Mouse (Mus musculus) c-Kit-positive CD71-negative TER-119-negative erythroid progenitor cells, embryonic 14.5 days (primary cell): ENCODE results near the gene Mrtfb.
"Not testable (repeated sequence)": the region's sequence is repeated elsewhere in the genome, so short reads cannot be mapped to it uniquely, and the experiment has no call there.

Experiments
- DNase-seq: peaks from one replicate; pipeline ENCODE4 v3.0.0-alpha.2; 2013; ENCODE audit warnings: low read depth

Mrtfb gene

GRCm38 (mm10) chr16:13276709-13277399 is 20.6 kb downstream of the Mrtfb start:
- DNase-seq, result no peak

GRCm38 (mm10) chr16:13286425-13286824 is 30.1 kb downstream of the Mrtfb start:
- not testable (repeated sequence) for DNase-seq

GRCm38 (mm10) chr16:13297860-13298259 is 41.6 kb downstream of the Mrtfb start:
- no peak for DNase-seq

DNA sequence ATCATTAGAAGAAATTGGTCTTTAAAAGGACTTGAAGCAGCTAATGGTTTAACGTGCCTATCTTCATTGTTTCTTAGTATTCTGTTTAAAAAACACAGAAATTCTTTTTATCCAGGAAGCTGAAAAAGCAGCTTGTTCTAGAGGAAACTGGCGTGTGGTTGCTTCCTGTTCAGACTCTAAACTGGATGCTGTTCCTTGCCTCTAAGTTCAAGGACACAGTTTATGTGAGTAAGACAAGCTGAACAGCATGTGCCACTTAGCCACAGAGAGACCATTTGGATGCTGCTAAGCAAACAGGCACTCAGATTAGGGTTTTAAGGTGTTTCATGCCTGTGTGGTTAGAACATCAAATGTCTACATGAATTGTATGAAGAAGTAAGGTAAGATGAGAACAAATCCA is 42.7 kb downstream of the Mrtfb start:
- no peak for DNase-seq

GRCm38 (mm10) chr16:13306065-13306695 is 49.9 kb downstream of the Mrtfb start:
- DNase-seq, result no peak

GRCm38 (mm10) chr16:13310096-13310683 is 53.9 kb downstream of the Mrtfb start:
- no peak for DNase-seq

- no peak for DNase-seq
Measured at GRCm38 (mm10) chr16:13311374-13311773, 55.1 kb downstream of the Mrtfb start.

GRCm38 (mm10) chr16:13313096-13313719 is 56.9 kb downstream of the Mrtfb start:
- DNase-seq, result no peak

- DNase-seq, result no peak
Measured at GRCm38 (mm10) chr16:13323751-13324150, 67.5 kb downstream of the Mrtfb start.

DNA sequence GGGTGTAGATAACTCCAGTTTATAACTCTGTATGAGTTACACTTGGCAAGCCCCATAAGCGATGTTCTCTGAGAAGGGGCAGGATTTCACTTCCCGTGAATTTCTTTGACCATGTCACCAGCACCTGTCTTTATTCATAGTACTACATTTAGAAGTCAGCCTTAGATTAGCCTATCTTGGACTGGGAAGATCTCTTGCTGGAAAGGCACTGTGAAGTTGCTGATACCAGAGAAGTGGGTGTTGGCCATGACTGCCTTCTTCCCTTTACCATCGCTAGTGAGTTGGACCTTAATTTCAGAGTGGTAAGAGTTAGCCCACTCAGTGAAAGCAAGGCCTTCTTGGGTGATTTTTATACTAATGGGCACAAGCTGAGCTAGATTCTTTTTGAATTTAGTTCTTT is 70.3 kb downstream of the Mrtfb start:
- no peak for DNase-seq

GRCm38 (mm10) chr16:13328646-13329045 is 72.4 kb downstream of the Mrtfb start:
- no peak for DNase-seq

- no peak for DNase-seq
Measured at GRCm38 (mm10) chr16:13329640-13330039, 73.4 kb downstream of the Mrtfb start.

DNA sequence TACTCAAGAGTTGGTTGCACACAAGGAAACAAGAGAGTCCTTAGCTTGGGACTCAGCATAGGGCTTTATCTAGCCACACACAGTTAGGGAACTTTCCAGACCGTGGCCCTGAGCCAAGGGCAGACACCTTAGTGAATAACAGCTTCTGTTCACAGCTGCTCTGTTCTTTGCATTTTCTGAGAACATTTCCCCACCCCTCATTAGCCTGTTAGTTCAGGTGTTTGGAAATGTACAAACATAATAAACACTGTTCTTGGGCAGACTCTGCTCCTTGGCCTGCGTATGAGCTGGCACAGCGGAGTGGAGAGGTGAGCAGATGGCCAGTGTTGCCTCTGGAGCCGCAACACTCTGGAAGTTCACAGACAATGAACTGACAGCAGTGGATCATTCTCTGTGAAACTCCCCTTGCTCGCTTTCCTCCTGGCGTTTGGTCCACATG is 74.0 kb downstream of the Mrtfb start:
- no peak for DNase-seq

GRCm38 (mm10) chr16:13331898-13332297 is 75.6 kb downstream of the Mrtfb start:
- no peak for DNase-seq

- no peak for DNase-seq
Measured at GRCm38 (mm10) chr16:13332536-13332935, 76.3 kb downstream of the Mrtfb start.

GRCm38 (mm10) chr16:13333781-13334341 is 77.6 kb downstream of the Mrtfb start:
- no peak for DNase-seq

DNA sequence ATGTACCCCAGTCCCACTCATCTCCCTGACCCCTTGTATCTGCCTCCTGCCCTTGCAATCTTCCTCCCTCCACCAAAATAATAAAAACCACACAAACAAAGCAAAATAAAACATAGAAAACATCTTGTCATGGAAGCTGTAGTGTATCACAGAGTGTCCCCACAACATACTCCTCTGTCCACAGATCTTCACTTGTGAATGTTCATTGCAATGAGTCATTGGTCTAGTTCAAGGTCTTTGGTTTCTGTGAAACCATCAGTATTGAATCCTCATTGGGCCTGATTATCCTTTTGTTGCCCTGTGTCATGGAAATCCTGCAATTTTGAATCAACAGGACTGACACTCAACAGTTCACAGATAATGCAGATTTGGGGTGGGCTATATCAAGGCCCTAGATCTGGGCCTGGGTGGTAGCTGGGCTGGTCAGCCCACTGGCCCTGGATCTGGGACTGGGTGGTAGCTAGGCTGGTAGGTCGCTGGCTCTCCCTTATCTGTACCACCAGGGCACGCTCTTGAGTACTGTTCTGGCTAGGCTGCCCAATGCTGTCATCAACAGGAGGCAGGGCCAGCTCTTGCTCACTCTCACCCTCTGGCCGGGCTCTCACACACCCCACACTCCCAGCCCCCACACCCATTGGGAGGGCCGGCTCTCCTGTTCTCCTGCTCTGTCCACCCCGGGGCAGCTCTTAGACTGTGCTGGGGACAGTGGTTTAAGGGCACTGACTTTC is 80.4 kb downstream of the Mrtfb start:
- no peak for DNase-seq

DNA sequence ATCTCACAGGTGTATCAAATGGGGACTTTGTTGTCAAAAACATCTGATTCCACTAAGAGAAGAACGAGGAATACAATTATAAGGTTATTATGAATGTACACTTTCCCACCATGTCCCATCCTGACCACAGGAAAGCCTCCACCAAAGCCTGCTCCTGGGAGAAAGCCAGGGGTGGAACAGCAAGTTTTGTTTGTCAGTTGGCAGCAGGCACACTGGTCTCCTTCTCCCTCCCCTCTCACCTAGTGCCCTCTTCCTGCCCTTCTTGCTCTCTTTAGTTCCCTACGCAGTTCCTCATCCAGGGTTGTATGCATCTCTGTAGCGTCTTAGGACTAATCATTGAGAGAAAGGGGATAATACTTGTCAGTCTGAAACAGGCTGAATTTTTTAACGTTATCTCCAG is 81.8 kb downstream of the Mrtfb start:
- DNase-seq, result no peak

DNA sequence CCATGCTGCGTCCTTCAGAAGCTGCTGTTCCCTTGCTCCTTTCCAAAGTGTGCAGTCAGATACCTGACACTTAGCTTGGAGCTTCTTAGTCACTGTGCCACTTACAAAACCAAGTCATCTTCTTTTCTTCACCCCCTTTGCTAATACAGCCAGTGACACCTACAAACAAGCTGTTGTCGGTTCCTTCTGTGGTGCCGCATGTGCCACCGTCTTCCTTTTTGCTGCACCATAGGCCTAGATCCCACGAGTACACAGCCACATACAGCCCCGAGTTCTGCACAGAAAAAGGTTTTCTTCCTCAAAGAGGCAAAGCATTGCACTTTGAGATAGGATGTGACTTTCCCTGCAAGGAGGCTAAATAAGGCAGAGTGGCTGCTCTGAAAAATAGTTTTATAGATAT is 83.2 kb downstream of the Mrtfb start:
- no peak for DNase-seq

DNA sequence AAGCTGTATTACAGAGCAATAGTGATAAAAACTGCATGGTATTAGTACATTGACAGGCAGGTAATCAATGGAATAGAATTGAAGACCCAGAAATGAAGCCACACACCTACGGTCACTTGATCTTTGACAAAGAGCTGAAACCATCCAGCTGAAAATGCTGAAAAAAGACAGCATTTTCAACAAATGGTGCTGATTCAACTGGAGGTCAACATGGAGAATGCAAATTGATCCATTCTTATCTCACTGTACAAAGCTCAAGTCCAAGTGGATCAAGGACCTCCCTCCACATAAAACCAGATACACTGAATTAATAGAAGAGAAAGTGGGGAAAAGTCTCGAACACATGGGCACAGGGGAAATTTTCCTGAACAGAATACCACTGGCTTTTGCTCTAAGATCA is 89.5 kb downstream of the Mrtfb start:
- DNase-seq, result not testable (repeated sequence)

DNA sequence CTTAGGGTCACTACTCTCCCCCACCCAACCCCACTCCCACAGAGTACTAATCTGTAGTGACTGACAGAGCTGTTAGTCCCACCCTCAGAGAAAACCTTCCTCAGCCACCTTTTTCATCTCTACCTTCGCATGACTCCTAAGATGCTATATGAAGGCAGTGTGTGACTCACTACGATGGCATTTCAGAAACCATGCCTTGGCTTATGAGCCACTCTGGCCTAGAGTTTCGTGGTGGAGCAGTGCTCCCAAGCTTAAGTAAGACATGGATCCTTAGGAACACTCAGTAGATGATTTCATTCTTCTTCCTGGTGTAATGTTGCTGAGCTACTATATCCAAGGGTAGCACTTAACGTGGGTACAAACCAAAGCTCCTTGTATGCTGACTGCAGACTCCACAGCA is 94.4 kb downstream of the Mrtfb start:
- no peak for DNase-seq

DNA sequence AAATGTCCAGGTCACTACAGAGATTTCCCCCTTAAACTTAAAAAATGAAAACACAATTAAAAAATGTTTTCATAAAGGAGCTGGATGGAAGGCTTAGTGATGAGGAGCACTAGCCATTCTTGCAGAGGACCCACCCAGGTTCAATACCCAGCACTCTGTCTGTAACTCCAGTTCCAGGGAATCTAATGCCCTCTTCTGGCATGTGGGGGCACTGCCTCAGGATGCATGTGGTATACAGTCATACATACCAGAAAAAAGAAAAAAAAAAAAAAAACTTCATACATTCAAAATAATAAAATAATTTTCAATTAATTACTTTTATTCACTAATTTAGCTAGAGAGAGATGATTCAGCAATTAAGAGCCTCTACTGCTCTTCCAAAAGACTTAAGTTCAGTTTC is 95.0 kb downstream of the Mrtfb start:
- no peak for DNase-seq
